Mouse (Mus musculus) heart, embryonic 10.5 days (tissue): Measurements from ENCODE around the gene Vegfa. TPM values are rescaled to one million over a fixed set of nuclear protein-coding genes. Genes with fewer than 3 reads are reported as not detected.
A peak's percentile ranks its signal among the peaks of the same experiment; 100 is the strongest.

Experiments
- DNase-seq: peaks from one replicate; pipeline ENCODE4 v3.0.0-alpha.2; 2017; ENCODE audit warnings: low spot score
- H3K27ac ChIP-seq: fragments of 300-500 bp; sonication (generic); 2 replicates; pipeline ENCODE4 v1.5.1; 2016; ENCODE audit warnings: mild to moderate bottlenecking
- H3K27me3 ChIP-seq: fragments of 300-500 bp; sonication (generic); 2 replicates; pipeline ENCODE4 v1.6.1; 2016; ENCODE audit warnings: mild to moderate bottlenecking; ENCODE audit not compliant: poor library complexity, insufficient read depth, severe bottlenecking
- H3K36me3 ChIP-seq: fragments of 300-500 bp; sonication (generic); 2 replicates; pipeline ENCODE4 v1.6.1; 2016; ENCODE audit warnings: mild to moderate bottlenecking, moderate library complexity
- H3K4me1 ChIP-seq: fragments of 300-500 bp; sonication (generic); 2 replicates; pipeline ENCODE4 v1.6.1; 2016; ENCODE audit warnings: mild to moderate bottlenecking
- H3K4me3 ChIP-seq: fragments of 300-500 bp; sonication (generic); 2 replicates; pipeline ENCODE4 v1.5.1; 2016; ENCODE audit warnings: mild to moderate bottlenecking, moderate library complexity
- H3K9me3 ChIP-seq: fragments of 300-500 bp; sonication (generic); 2 replicates; pipeline ENCODE4 v1.6.1; 2016; ENCODE audit warnings: mild to moderate bottlenecking, moderate library complexity
- WGBS: fragments of 180-500 bp; shearing (Covaris S2); methylation state at CpG from one replicate; pipeline ENCODE4 v1.1.7; 2016; 5-methylcytosine and 5-hydroxymethylcytosine counted together
- polyA plus RNA-seq: library from polyadenylated mRNA; unstranded; fragments of >200 nt; fragmentation: Nextera tagmentation; extraction: Ambion mirVana; gene quantifications from 2 replicates; pipeline ENCODE4 v1.2.1, GENCODE M21; 2016

The Vegfa gene
- polyA plus RNA-seq, 1 experiment from 2014 or later, result 6.0 TPM

- Histone ChIP-seq H3K27ac (0 out of 2 replicates have a peak overlapping the region, but pooled peaks have one; percentile 24), H3K4me3 (no peak overlapping the region), H3K36me3 (no peaks in the 10 kb centered on the region), H3K27me3 (peaks cover 6% of the 10 kb centered on the region; the same call in 1 of the 2 replicates), H3K9me3 (no peaks in the 10 kb centered on the region), H3K4me1 (peaks cover 13% of the 10 kb centered on the region)
- 82% methylated on average over 6 of the region's 6 CpGs for WGBS
- DNase-seq, result no peak
Measured at GRCm38 (mm10) chr17:45971800-45972199, 60.4 kb downstream of the Vegfa start.

GRCm38 (mm10) chr17:45970741-45971550, 61.2 kb downstream of the Vegfa start:
- peaks cover 19% of the 10 kb centered on the region for H3K4me1 ChIP-seq
- H3K27ac ChIP-seq, result peak overlapping the region; percentile 38; the same call in 1 of the 2 replicates
- H3K27me3 ChIP-seq, result peaks cover 6% of the 10 kb centered on the region; the same call in 1 of the 2 replicates
- no peak for DNase-seq
- H3K9me3 ChIP-seq, result no peaks in the 10 kb centered on the region
- no peaks in the 10 kb centered on the region for H3K36me3 ChIP-seq
- 74% methylated on average over 17 of the region's 17 CpGs for WGBS
- no peak overlapping the region for H3K4me3 ChIP-seq

GRCm38 (mm10) chr17:45969596-45969995, 62.6 kb downstream of the Vegfa start:
- Histone ChIP-seq H3K27me3 (no peaks in the 10 kb centered on the region), H3K9me3 (no peaks in the 10 kb centered on the region), H3K4me3 (no peak overlapping the region), H3K27ac (no peak overlapping the region), H3K4me1 (peaks cover 24% of the 10 kb centered on the region), H3K36me3 (no peaks in the 10 kb centered on the region)
- DNase-seq, result no peak
- 59% methylated on average over 8 of the region's 8 CpGs for WGBS

- 79% methylated on average over 11 of the region's 11 CpGs for WGBS
- H3K9me3 ChIP-seq, result no peaks in the 10 kb centered on the region
- H3K4me1 ChIP-seq, result peaks cover 24% of the 10 kb centered on the region
- H3K36me3 ChIP-seq, result no peaks in the 10 kb centered on the region
- no peaks in the 10 kb centered on the region for H3K27me3 ChIP-seq
- no peak overlapping the region for H3K4me3 ChIP-seq
- no peak overlapping the region for H3K27ac ChIP-seq
- DNase-seq, result no peak
Measured at GRCm38 (mm10) chr17:45968341-45968740, 63.8 kb downstream of the Vegfa start.

Other genes with a start within 250 kb of the Vegfa start
- 150 and 166 TPM in 2 replicates for gene Mrps18a, start 78.6 kb upstream of the Vegfa start, polyA plus RNA-seq
- 5.1 and 7.3 TPM in 2 replicates for gene Rsph9, start 111.8 kb upstream of the Vegfa start, polyA plus RNA-seq
- 39.9 and 41.6 TPM in 2 replicates for gene Mad2l1bp, start 121.2 kb upstream of the Vegfa start, polyA plus RNA-seq
- gene Gtpbp2, start 128.7 kb upstream of the Vegfa start, polyA plus RNA-seq, result 32.3 and 34.9 TPM in 2 replicates
- 8.3 and 12.2 TPM in 2 replicates for gene Polh, start 170.3 kb upstream of the Vegfa start, polyA plus RNA-seq
- 33.5 and 42.8 TPM in 2 replicates for gene Xpo5, start 170.4 kb upstream of the Vegfa start, polyA plus RNA-seq
- 53.8 and 81.2 TPM in 2 replicates for gene Polr1c, start 215.7 kb upstream of the Vegfa start, polyA plus RNA-seq
- 77.0 and 83.9 TPM in 2 replicates for gene Yipf3, start 215.7 kb upstream of the Vegfa start, polyA plus RNA-seq
- 0.33 and 0.38 TPM in 2 replicates for gene Lrrc73, start 221.2 kb upstream of the Vegfa start, polyA plus RNA-seq